Mouse (Mus musculus) adrenal gland, postnatal 10 days (tissue): ENCODE data around the gene Anxa4. TPM values are rescaled to one million over a fixed set of nuclear protein-coding genes. Genes with fewer than 3 reads are reported as not detected.

Source experiments
- DNase-seq: peaks from one replicate; pipeline ENCODE4 v3.0.0; 2021; ENCODE audit warnings: mixed read lengths
- total RNA-seq, 2 experiments: library from RNA; stranded (reverse); gene quantifications; 2 replicates each; pipeline ENCODE4 v1.2.3; 2021

Anxa4 gene
- total RNA-seq, 2 experiments from 2014 or later: 56.1 to 61.2 TPM

DNA sequence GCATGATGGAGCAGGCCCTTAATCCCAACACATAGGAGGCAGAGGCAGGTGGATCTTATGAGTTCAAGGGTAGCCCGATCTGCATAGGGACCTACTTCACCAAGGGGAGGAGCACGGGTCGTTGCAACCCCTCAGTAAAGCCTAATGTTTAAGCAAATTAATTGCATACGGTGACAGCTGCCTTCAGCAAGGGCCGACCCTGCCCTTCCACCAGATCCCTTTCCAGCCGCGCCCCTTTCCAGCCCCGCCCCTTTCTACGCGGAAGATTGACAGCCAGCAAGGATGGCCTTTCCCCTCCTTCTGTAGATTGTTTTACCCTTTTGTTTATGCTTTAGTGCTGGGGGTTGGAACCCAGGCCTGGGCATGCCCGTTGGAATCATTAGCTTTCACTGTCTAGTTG, 8.0 kb upstream of the Anxa4 start:
- DNase-seq: no peak

DNA sequence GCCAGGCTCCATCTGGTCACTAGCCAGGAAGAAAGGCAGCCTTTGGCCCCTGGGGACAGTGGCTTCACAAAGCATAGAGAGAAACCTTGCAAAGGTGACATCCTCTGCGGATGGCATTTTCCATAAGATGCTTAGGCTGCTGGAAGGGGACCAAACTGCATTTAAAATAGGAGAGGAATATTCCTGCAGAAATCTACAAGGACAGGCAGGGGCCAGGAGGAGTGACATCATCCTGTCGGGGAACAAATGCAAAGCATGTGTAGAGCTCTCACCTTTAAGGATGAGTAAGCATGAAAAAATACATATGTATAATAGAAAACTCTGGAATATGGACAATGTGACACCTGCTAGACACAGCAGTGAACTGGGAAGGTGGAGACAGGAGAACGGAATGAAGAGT, 7.1 kb upstream of the Anxa4 start:
- DNase-seq: no peak

GRCm38 (mm10) chr6:86797455-86797854, 4.1 kb upstream of the Anxa4 start:
- no peak for DNase-seq

DNA sequence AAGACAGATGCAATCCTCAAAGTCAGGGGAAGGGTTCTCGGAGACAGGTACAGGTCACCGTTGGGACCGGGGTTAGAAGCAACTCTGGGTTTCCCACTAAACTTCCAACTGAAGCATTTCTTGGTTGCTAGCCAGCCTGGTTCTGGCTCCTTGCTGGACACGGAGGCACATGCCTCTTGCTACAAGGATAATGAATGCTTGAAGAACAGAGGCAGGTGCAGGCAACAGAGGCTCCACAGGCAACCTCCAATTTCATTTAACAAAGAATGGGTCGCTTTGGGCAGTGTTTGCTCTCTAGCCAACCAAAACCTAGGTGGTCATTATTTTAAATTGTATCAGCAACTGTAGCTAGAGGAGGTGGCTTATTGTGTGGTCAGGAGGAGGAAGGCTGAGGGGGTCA, 573 bp upstream of the Anxa4 start:
- peak; percentile 29 for DNase-seq

GRCm38 (mm10) chr6:86790351-86790943, 2.9 kb downstream of the Anxa4 start:
- DNase-seq: no peak

DNA sequence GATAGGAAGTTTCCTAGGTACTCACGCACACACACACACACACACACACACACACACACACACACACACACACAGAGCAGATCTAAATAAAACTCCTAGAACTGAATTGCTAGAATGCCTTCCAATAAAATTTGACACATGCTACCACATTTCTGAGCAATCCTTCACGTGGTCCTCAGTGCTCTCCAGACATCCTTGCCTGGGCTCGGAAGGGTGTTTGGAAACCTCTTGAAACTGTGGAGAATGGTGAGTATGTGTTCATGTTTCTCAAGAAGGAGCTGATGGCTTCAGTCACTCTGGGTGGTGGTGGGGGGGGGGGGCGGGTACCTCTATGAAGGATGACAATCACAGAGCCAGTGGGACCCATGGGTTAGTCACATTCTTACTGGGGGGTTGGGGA, 5.1 kb downstream of the Anxa4 start:
- no peak for DNase-seq

DNA sequence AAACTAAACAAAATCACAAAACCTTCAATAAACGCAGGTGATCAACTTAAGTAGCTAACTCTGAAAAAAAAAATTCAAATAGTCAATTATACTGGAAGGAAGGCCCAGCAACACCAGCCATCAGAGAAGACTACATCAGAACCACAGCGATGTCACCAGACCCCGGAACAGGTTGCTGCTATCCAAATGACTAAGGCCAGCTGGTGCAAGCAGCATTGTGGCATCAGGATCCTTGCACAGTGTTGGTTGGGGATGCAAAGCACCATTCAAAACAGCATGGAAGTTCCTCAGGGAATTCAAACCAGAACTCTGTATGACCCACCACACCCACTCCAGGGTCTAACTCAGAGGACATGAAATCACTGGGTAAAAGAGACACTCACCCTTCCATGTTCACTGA, 6.8 kb downstream of the Anxa4 start:
- no peak for DNase-seq

DNA sequence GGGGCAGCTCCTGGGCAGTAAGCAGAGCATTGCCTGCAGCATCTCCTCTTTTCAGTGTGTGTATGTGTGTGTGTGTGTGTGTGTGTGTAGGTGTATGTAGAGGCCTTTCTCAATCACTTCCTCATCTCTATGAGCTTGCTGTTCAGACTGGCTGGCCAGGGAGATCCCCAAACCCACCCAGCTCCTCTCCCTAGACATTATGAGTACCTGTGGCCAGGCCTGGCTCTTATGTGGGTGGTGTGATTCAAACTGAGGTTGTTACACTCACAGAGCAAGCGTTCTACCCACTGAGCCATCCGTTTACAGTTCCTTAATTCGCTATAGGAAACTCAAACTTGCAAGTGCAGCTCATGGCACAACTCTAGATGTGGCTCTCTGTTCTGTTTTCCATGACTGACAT, 8.6 kb downstream of the Anxa4 start:
- no peak for DNase-seq

DNA sequence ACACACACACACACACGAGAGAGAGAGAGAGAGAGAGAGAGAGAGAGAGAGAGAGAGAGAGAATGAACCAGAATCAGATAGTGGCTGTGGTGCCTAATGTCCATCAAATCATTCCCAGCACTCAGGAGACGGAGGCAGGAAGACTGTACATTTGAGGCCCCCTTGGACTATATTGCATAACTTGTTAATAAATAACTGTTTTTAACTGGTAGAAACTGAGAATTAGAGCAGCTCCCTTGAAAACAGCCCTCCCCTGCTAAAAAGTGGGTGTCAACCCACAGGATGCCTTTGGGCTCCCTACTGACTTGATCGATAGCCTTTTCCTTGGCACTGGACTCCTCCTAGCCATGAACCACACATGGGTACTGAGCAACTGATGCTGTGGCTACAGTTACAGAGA, 11.0 kb downstream of the Anxa4 start:
- DNase-seq: no peak

- no peak for DNase-seq
These were observed 11.9 kb downstream of the Anxa4 start for GRCm38 (mm10) chr6:86781361-86781957.

DNA sequence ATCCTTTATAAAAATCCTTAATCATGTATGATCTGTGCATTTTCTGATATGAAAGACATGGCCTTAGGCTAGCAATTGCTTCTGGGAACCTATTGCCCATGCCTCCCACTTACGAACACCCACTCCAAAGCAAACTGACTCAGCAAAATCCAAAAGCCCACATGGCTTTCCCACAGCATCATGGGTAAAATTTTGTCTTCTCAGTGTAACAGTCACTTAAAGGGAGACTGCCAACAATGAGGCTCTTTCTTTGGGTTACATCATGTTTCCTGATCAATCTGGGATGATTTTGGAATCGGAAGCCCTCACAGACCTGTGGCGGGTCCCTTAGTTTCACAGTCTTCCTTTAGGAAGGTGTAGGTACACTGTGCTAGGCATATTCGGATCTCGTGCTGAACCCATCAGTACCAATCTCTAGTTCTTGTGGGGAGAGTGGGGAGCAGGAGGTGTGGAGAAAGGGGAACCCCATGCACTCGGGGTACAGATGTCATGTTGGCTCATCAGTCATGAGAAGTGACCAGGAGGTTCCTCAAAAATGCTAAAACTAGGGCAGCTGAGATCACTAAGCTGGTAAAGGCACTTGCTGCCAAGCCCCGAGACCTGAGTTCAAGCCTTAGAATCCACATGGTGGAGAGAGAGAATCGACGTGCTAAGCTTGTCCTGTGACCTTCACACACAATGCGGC, 14.3 kb downstream of the Anxa4 start:
- no peak for DNase-seq

- no peak for DNase-seq
These were observed 16.2 kb downstream of the Anxa4 start for GRCm38 (mm10) chr6:86777181-86777580.

GRCm38 (mm10) chr6:86776706-86777071, 16.7 kb downstream of the Anxa4 start:
- DNase-seq: no peak

DNA sequence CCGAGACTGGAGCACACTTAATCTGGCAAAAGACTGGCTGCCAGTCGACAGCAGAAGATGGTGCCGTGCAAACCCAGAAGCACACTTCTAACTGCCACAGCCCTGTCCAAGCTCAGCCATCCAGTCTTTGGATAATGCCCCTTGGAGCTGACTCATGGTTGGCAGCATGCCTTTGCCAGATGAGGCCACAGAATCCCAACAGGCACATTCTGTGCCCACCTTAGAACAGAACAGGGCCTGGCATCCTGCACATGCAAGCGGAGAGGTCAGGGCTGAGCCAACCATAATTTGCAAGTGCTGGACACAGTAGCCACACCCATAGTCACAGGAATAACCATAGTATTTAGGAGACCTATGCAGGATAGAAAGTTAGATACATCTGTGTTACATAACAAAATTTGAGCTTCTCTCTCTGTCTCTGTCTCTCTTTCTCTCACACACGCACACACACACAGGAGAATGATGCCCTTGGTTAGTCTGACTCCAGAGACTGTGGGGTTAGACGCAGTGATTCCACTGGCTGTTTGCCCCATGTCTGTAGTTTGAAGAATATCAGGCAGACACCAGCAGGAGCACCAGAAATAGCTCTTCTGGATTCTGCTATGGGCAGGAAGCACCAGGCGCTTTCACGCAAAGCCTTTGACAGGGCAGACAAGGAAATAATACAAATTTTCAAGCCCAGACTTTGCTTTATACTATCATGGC, 17.2 kb downstream of the Anxa4 start:
- DNase-seq: peak; percentile 73

DNA sequence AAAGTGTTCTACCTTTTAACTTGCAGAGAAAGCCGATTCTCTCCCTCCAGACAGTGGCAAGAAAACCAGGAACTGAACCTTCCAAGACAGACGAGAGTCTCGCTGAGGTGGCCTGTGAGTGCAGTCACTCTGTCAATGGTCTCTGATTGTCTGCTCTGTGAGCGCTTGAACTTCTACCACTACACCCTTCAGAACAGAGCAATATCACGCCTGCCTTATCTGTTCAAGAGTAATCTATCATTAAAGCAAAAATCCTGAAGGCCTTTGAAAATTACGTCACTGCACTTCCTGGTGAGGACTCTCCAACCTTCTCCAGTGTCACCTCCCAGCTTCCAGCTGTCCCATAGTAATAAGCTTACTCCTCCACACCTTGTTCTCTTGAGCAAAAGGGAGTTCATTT, 18.4 kb downstream of the Anxa4 start:
- DNase-seq: no peak

- DNase-seq: no peak
These were observed 19.6 kb downstream of the Anxa4 start for GRCm38 (mm10) chr6:86773830-86774229.

- DNase-seq: peak; percentile 19
These were observed 20.8 kb downstream of the Anxa4 start for GRCm38 (mm10) chr6:86772631-86773030.

- DNase-seq: no peak
These were observed 24.4 kb downstream of the Anxa4 start for GRCm38 (mm10) chr6:86768938-86769337.

GRCm38 (mm10) chr6:86768186-86768776, 25.1 kb downstream of the Anxa4 start:
- no peak for DNase-seq

DNA sequence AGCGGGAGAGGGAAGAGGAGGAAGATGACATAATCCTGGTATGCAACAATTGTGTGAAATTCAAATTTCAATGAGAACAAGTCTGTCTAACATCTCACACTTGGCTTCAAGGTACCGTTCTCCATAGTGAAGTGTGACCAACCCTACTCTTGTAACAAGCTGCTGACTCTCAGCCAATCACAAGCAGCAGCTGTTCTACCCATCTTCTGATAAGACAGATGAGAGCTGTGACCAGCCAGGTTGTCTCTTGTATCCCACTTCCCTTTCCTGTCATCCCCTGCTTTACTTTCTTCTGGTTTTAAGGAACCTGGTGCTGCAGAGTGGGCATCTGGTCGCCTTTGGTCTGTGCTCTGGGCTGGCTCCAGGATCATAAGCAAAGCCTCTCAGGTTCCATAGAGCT, 25.9 kb downstream of the Anxa4 start:
- no peak for DNase-seq

GRCm38 (mm10) chr6:86765637-86766059, 27.7 kb downstream of the Anxa4 start:
- no peak for DNase-seq

DNA sequence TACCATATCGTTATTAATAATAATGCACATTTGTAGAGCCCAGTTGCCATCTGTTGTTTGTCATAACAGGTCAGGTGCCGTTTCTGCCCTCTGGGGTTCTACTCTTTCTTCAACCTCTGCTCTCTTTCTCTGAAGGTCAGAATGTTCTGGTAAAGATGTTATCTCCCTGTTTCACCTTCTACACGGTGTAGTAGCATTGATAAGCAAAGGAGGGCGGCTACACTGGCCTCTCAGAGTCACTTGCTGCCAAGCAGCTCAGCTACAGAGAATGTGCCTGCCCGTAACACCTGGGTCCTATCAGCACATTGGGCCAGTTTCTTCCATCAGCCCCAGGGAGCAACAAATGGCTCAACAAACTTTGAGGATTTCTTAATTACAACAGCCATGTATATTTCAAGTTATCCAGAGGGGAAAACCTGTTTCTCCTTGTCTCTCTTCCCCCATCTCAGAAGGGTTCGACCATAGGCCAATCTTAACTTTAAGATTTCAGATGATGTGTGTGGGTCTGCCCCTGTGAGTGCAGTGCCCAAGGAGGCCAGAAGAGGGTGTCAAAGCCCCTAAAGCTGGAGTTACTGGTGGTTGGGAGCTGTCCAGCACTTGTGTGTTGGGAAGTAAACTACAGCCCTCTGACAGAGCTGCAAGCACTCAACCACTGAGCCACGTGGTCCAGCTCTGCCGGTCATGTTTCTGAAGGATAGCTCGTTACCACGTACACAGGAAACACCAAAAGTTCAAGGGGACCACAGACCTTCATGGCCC, 39.1 kb downstream of the Anxa4 start:
- no peak for DNase-seq
